8 mouse cellular contexts compared by ENCODE assay signal in genomic region chr19:21653172-21653981, GRCm38 (mm10). TPM values are rescaled to one million over a fixed set of nuclear protein-coding genes. Genes with fewer than 3 reads are reported as not detected.
DNase-seq lines count a peak whose midpoint lies in the region; ATAC-seq and TF ChIP-seq lines count a peak whose summit lies in the region.

Gene Abhd17b, plus strand, starts transcription at chr19:21653185.

- no peak for ATAC-seq in G1E (ENCODE audit: extremely low read depth, insufficient number of reproducible peaks, low FRiP score, poor library complexity, severe bottlenecking)
- ATAC-seq in forebrain, postnatal 0 days = no peak; the same call in 1 of the 2 replicates
- ATAC-seq in lung, embryonic 15.5 days (ENCODE audit: borderline replicate concordance, extremely low read depth, low FRiP score, low TSS enrichment) = peak; percentile 58
- no peak for ATAC-seq in neutrophil, adult 5-6 weeks (ENCODE audit: extremely low read depth, insufficient number of reproducible peaks, low FRiP score, poor library complexity, severe bottlenecking)

- no peaks in the 10 kb centered on the region for H3K27me3 ChIP-seq in G1E (ENCODE audit: insufficient read depth, low read length)
- H3K27me3 ChIP-seq in forebrain, postnatal 0 days (ENCODE audit: insufficient read depth, low read length) = no peaks in the 10 kb centered on the region
- H3K27me3 ChIP-seq in lung, embryonic 15.5 days = no peaks in the 10 kb centered on the region

- H3K36me3 ChIP-seq in G1E (replicated peaks) = peaks cover 28% of the 10 kb centered on the region
- no peaks in the 10 kb centered on the region for H3K36me3 ChIP-seq in forebrain, postnatal 0 days (ENCODE audit: insufficient read depth)
- no peaks in the 10 kb centered on the region for H3K36me3 ChIP-seq in lung, embryonic 15.5 days

- H3K9ac ChIP-seq in forebrain, postnatal 0 days = peak within 1 kb of the TSS; percentile 84
- peak within 1 kb of the TSS; percentile 79 for H3K9ac ChIP-seq in lung, embryonic 15.5 days

- peak within 1 kb of the TSS; percentile 96 for H3K27ac ChIP-seq in forebrain, postnatal 0 days (ENCODE audit: low read depth, low read length)
- peak within 1 kb of the TSS; percentile 89 for H3K27ac ChIP-seq in layer of hippocampus, adult 2 months
- H3K27ac ChIP-seq in lung, embryonic 15.5 days = peak within 1 kb of the TSS; percentile 98

- peak within 1 kb of the TSS; percentile 91 for H3K4me2 ChIP-seq in forebrain, postnatal 0 days (ENCODE audit: low read depth)
- peak within 1 kb of the TSS; percentile 66 for H3K4me2 ChIP-seq in lung, embryonic 15.5 days

- no peak for TF ChIP-seq CTCF in G1E (IDR thresholded peaks at IDR 0.05; ENCODE audit: low read depth, low read length)
- TF ChIP-seq CTCF in forebrain, postnatal 0 days (IDR thresholded peaks at IDR 0.05; ENCODE audit: low read depth) = 0 out of 2 replicates have a peak, but pooled peaks have one; percentile 13
- TF ChIP-seq CTCF in layer of hippocampus, adult 2 months (conservative IDR thresholded peaks at IDR 0.05) = peak; percentile 48

- 3% methylated on average over 84 of the region's 105 CpGs for WGBS in forebrain, postnatal 0 days
- WGBS in lung, embryonic 15.5 days = under 1% methylated on average over 91 of the region's 105 CpGs

- DNase-seq in G1E (ENCODE audit: low spot score) = peak; percentile 34
- peak; percentile 57 for DNase-seq in cerebellum, adult 11 months
- DNase-seq in forebrain, postnatal 0 days = peak; percentile 66
- peak in 1 of 2 experiments; percentile 64 for DNase-seq in heart, postnatal 36 days
- DNase-seq in layer of hippocampus, adult 2 months (ENCODE audit: low spot score in 2 of 2) = peak in 1 of 2 experiments; percentile 33
- peak; percentile 34 to 46 for DNase-seq in urinary bladder, adult 18-20 months (ENCODE audit: low spot score in 2 of 2)

- intact Hi-C loops in heart, postnatal 36 days (cut with DNase I) = loop anchor here (2.0 to 10.0 kb wide), 4 partner anchors 81 to 381 kb away; partner anchors contain the start of gene Zfand5

- H3K4me1 ChIP-seq in G1E (ENCODE audit: insufficient read depth, low read depth, low read length) = peaks cover 31% of the 10 kb centered on the region
- peaks cover 21% of the 10 kb centered on the region; the same call in 1 of the 2 replicates for H3K4me1 ChIP-seq in forebrain, postnatal 0 days (ENCODE audit: insufficient read depth)
- H3K4me1 ChIP-seq in lung, embryonic 15.5 days = peaks cover 24% of the 10 kb centered on the region

- peak within 1 kb of the TSS; percentile 92 for H3K4me3 ChIP-seq in G1E (ENCODE audit: low read depth, low read length)
- peak within 1 kb of the TSS; percentile 96 for H3K4me3 ChIP-seq in forebrain, postnatal 0 days (ENCODE audit: low read depth, low read length)
- peak within 1 kb of the TSS; percentile 90 for H3K4me3 ChIP-seq in layer of hippocampus, adult 2 months
- peak within 1 kb of the TSS; percentile 70 for H3K4me3 ChIP-seq in lung, embryonic 15.5 days

- H3K9me3 ChIP-seq in G1E (replicated peaks) = no peaks in the 10 kb centered on the region
- no peaks in the 10 kb centered on the region for H3K9me3 ChIP-seq in forebrain, postnatal 0 days (ENCODE audit: low read length)
- H3K9me3 ChIP-seq in lung, embryonic 15.5 days = no peaks in the 10 kb centered on the region

RNA-seq across cellular contexts. Expression of gene Abhd17b, which starts in this region (rescaled TPM):
- total RNA-seq in G1E (2014; fragmentation: Nextera tagmentation) (25.3 and 26.4 TPM in 2 replicates), G1E (2017) (33.0 and 34.0 TPM in 2 replicates)
- 7.6 and 8.0 TPM in 2 replicates for polyA plus RNA-seq in G1E (2012)
- total RNA-seq in forebrain, postnatal 0 days (2014; rRNA removed) = 62.7 and 71.1 TPM in 2 replicates
- polyA plus RNA-seq in forebrain, postnatal 0 days (2015; fragmentation: Nextera tagmentation; extraction: Ambion mirVana) = 42.3 and 45.6 TPM in 2 replicates
- total RNA-seq in heart, postnatal 36 days (2021) = 10 to 100 TPM; 13.6 to 14.3 TPM
- 10 to 100 TPM; 41.4 to 45.8 TPM for total RNA-seq in layer of hippocampus, adult 2 months (2021)
- 35.7 and 37.9 TPM in 2 replicates for polyA plus RNA-seq in lung, embryonic 15.5 days (2015; fragmentation: Nextera tagmentation; extraction: Ambion mirVana)
- total RNA-seq in neutrophil, adult 5-6 weeks (2017) = 110 and 128 TPM in 2 replicates
